Mouse (Mus musculus): Measurements from ENCODE around the gene Acsl3.

The Acsl3 gene

GRCm38 (mm10) chr1:78734261-78735000 is 76.8 kb downstream of the Acsl3 start:
- intact Hi-C loops (cut with DNase I): no loop called here

- intact Hi-C loops (cut with DNase I): no loop called here
These were observed 80.0 kb downstream of the Acsl3 start for GRCm38 (mm10) chr1:78737646-78738045.

GRCm38 (mm10) chr1:78740676-78741075 is 83.1 kb downstream of the Acsl3 start:
- intact Hi-C loops (cut with DNase I): no loop called here

- intact Hi-C loops (cut with DNase I): no loop called here
These were observed 84.6 kb downstream of the Acsl3 start for GRCm38 (mm10) chr1:78742198-78742597.

- intact Hi-C loops (cut with DNase I): no loop called here
These were observed 85.7 kb downstream of the Acsl3 start for GRCm38 (mm10) chr1:78743318-78743717.

- intact Hi-C loops (cut with DNase I): no loop called here
These were observed 87.7 kb downstream of the Acsl3 start for GRCm38 (mm10) chr1:78745230-78745777.

All from adrenal gland (tissue).